Mouse (Mus musculus) heart, postnatal 0 days (tissue): ENCODE measurements around the gene Snx13. TPM values are rescaled to one million over a fixed set of nuclear protein-coding genes. Genes with fewer than 3 reads are reported as not detected.

Experiments
- ATAC-seq: fragments of 200-750 bp; cut with Nextera tagmentation; 2 replicates; pipeline ENCODE4 v1.8.0; 2017; ENCODE audit warnings: low read depth, moderate number of reproducible peaks, moderate library complexity; ENCODE audit not compliant: insufficient read depth
- DNase-seq: peaks from one replicate; pipeline ENCODE4 v3.0.0-alpha.2; 2016; ENCODE audit warnings: low spot score
- H3K27ac ChIP-seq: fragments of 300-500 bp; sonication (generic); 2 replicates; pipeline ENCODE4 v1.5.1; 2014; ENCODE audit warnings: low read depth, mild to moderate bottlenecking
- H3K27me3 ChIP-seq: fragments of 300-500 bp; sonication (generic); 2 replicates; pipeline ENCODE4 v1.6.1; 2014; ENCODE audit warnings: low read length, mixed read lengths; ENCODE audit not compliant: control insufficient read depth, insufficient read depth
- H3K36me3 ChIP-seq: fragments of 300-500 bp; sonication (generic); replicated peaks from 2 replicates; pipeline ENCODE4 v1.6.1; 2014; ENCODE audit warnings: low read length, mixed read lengths; ENCODE audit not compliant: control insufficient read depth, insufficient read depth
- H3K4me1 ChIP-seq: fragments of 300-500 bp; sonication (generic); 2 replicates; pipeline ENCODE4 v1.6.1; 2014; ENCODE audit warnings: antibody characterized with exemption; ENCODE audit not compliant: control insufficient read depth, insufficient read depth
- H3K4me2 ChIP-seq: fragments of 300-500 bp; sonication (generic); 2 replicates; pipeline ENCODE4 v1.6.1; 2014; ENCODE audit warnings: low read depth, mild to moderate bottlenecking, low read length, moderate library complexity
- H3K4me3 ChIP-seq: fragments of 300-500 bp; sonication (generic); 2 replicates; pipeline ENCODE4 v1.5.1; 2014; ENCODE audit warnings: low read depth, low read length
- H3K9ac ChIP-seq: fragments of 300-500 bp; sonication (generic); replicated peaks from 2 replicates; pipeline ENCODE4 v1.6.1; 2014; ENCODE audit warnings: low read depth, low read length, mixed read lengths
- H3K9me3 ChIP-seq: fragments of 300-500 bp; sonication (generic); replicated peaks from 2 replicates; pipeline ENCODE4 v1.6.1; 2016; ENCODE audit warnings: low read length; ENCODE audit not compliant: control insufficient read depth
- CTCF ChIP-seq: IDR thresholded peaks from 2 replicates; pipeline ENCODE4 v1.5.1; 2016; ENCODE audit warnings: antibody characterized with exemption, control low read depth, low read depth
- EP300 ChIP-seq: IDR thresholded peaks from 2 replicates; pipeline ENCODE4 v1.6.1; 2016; ENCODE audit warnings: antibody characterized with exemption, low read depth
- WGBS: fragments of 180-500 bp; shearing (Covaris S2); extraction: QIAGEN DNeasy Blood & Tissue Kit; methylation state at CpG from one replicate; pipeline ENCODE4 v1.1.7; 2014; 5-methylcytosine and 5-hydroxymethylcytosine counted together
- polyA plus RNA-seq: library from polyadenylated mRNA; unstranded; fragments of >200 nt; fragmentation: Nextera tagmentation; extraction: Ambion mirVana; gene quantifications from 2 replicates; pipeline ENCODE4 v1.2.1, GENCODE M21; 2015
- total RNA-seq: library from RNA; depleted of rRNA; stranded (reverse); fragments of >200 nt; gene quantifications from 2 replicates; pipeline ENCODE4 v1.2.3, GENCODE M21; 2014; ENCODE audit warnings: low replicate concordance

Gene Snx13
- total and polyA plus RNA-seq, 2 experiments from 2014 or later = 22.8 to 35.1 TPM

DNA sequence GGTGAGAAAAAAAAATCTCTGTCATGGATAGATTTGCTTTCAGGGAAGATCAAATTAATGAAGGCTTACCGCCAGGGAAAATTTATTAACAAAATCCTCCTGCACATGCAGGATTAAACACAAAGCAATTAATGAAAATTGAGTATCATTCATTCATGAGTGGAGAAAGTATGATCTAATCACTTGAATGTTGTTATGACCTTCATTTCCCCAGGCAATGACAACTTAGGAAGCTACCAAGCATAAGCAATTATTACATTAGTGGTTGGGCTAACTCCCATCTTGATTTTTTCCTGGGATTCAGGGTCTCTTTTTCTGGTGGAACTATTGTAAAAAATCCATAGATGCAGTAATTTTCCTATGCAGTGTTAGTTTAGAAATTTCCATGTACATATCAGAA, 39.1 kb upstream of the Snx13 start:
- Histone ChIP-seq H3K36me3 (no peaks in the 10 kb centered on the region), H3K9ac (no peak overlapping the region), H3K4me1 (no peaks in the 10 kb centered on the region), H3K4me3 (no peak overlapping the region), H3K4me2 (no peak overlapping the region), H3K9me3 (no peaks in the 10 kb centered on the region), H3K27ac (no peak overlapping the region), H3K27me3 (no peaks in the 10 kb centered on the region)
- TF ChIP-seq CTCF = no peak
- TF ChIP-seq EP300 = no peak
- no peak for ATAC-seq
- DNase-seq = no peak
- WGBS = 98% methylated on average over 1 of the region's 1 CpGs

DNA sequence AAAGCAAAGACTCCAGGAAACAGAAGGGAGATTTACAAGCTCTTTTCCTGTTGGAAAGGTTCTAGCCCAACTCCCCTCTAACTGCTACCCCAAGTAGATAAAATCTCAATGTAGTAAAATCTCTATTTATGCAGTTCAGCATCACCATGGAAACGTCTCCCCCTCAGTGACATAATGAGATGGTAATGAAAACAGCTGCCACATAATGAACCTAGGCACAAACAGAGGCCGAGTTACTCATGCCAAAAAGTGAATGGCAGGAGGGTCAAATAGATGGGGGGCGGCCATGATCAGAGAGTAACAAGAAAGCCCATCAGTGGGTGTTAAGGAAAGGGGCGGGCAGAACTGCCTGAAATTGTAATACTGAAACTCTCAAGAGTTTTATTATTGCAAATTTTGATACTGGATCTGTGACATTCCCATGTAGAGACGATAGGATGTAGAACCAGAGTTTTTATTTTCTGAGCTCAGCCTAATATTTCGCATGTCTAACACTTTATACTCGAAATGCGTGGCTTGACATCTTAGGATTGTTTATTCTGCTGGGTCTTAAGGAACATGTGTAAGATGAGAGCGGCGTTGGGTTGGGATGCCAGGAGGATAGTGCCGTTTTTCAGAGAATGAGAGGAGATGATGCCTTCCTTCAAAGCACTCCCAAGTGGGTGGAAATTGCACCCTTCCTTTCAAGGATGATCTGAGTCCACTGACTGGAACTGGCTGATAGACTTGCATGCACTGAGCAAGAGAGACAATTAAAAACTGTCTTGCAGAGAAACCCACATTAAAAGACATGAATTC, 38.4 kb upstream of the Snx13 start:
- Histone ChIP-seq H3K27ac (no peak overlapping the region), H3K9ac (no peak overlapping the region), H3K36me3 (no peaks in the 10 kb centered on the region), H3K4me1 (no peaks in the 10 kb centered on the region), H3K27me3 (no peaks in the 10 kb centered on the region), H3K4me3 (no peak overlapping the region), H3K9me3 (no peaks in the 10 kb centered on the region), H3K4me2 (no peak overlapping the region)
- ATAC-seq (no peak), DNase-seq (no peak)
- no peak for TF ChIP-seq EP300
- no peak for TF ChIP-seq CTCF
- 73% methylated on average over 11 of the region's 11 CpGs for WGBS

DNA sequence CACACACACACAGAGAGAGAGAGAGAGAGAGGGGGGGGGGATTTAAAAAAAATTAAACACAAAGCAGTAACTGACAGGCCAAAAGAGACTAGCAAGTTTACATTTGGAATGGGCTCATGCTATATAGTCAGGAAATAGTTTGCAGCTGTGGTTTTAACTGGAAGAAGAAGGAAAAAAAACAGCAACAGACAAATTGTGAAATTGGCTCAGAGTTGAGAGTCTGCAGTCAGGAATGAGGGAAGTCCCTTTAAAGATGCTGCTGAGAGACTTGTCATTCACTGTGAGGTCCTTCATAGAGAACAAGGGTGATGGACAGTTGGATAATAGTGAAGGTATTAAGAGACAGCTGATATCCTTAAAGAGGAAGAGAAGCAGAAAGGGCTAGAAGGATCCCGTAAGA, 35.5 kb upstream of the Snx13 start:
- Histone ChIP-seq H3K9ac (no peak overlapping the region), H3K9me3 (no peaks in the 10 kb centered on the region), H3K36me3 (no peaks in the 10 kb centered on the region), H3K4me1 (no peaks in the 10 kb centered on the region), H3K27ac (no peak overlapping the region), H3K4me2 (no peak overlapping the region), H3K4me3 (no peak overlapping the region), H3K27me3 (no peaks in the 10 kb centered on the region)
- WGBS = 62% methylated on average over 1 of the region's 1 CpGs
- TF ChIP-seq EP300 (no peak), CTCF (no peak)
- DNase-seq = no peak
- ATAC-seq = no peak

DNA sequence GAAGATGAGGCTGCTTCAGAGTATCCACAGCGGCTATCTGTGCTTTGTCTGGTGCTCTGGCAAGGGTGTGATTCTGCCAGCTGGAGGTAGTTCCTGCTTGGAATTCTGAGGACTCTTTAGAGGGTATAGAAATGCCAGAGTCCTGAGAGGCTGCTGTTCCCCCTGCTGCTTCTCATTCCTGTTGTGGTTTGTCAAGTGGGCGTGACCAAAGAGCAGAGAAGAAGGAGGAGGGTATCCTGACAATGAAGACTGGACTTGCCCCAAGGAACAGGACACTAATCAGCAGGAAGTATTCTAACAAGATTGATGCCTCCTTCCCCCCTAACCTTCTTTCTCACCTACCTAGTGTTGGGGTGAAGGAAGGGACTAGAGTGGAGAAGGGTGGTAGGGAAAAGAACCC, 33.0 kb upstream of the Snx13 start:
- DNase-seq = no peak
- 61% methylated on average over 2 of the region's 2 CpGs for WGBS
- Histone ChIP-seq H3K36me3 (no peaks in the 10 kb centered on the region), H3K4me2 (no peak overlapping the region), H3K4me3 (no peak overlapping the region), H3K4me1 (no peaks in the 10 kb centered on the region), H3K9ac (no peak overlapping the region), H3K9me3 (no peaks in the 10 kb centered on the region), H3K27me3 (no peaks in the 10 kb centered on the region), H3K27ac (no peak overlapping the region)
- no peak for TF ChIP-seq EP300
- TF ChIP-seq CTCF = no peak
- ATAC-seq = no peak

DNA sequence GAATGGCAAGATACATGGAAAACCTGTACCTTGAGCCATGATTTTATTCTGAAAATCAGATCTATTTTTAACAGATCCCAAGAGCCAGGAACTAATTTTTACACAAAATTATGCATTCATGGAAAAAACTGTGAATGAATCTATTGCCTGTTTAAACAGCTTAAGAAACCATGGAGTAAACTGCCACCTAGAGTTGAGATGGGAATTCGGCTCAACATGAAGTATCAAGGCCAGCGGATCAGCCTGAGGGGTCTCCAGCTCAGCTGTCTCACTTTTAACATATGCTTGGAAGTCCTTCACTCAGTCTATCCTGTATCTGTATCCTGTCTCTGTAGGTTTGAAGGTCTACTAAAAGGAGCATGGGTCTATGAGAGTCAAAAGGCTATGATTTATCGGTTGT, 30.9 kb upstream of the Snx13 start:
- 55% methylated on average over 3 of the region's 3 CpGs for WGBS

More for the DNA sequence above, 30.9 kb upstream of the Snx13 start:
- DNase-seq (no peak), ATAC-seq (no peak)
- Histone ChIP-seq H3K4me2 (no peak overlapping the region), H3K4me1 (no peaks in the 10 kb centered on the region), H3K4me3 (no peak overlapping the region), H3K36me3 (no peaks in the 10 kb centered on the region), H3K27me3 (no peaks in the 10 kb centered on the region), H3K9me3 (no peaks in the 10 kb centered on the region), H3K27ac (no peak overlapping the region), H3K9ac (no peak overlapping the region)
- peak; percentile 52 for TF ChIP-seq CTCF
- TF ChIP-seq EP300 = no peak
